Mouse (Mus musculus): ENCODE measurements around the gene Zbtb43.

Zbtb43 gene

DNA sequence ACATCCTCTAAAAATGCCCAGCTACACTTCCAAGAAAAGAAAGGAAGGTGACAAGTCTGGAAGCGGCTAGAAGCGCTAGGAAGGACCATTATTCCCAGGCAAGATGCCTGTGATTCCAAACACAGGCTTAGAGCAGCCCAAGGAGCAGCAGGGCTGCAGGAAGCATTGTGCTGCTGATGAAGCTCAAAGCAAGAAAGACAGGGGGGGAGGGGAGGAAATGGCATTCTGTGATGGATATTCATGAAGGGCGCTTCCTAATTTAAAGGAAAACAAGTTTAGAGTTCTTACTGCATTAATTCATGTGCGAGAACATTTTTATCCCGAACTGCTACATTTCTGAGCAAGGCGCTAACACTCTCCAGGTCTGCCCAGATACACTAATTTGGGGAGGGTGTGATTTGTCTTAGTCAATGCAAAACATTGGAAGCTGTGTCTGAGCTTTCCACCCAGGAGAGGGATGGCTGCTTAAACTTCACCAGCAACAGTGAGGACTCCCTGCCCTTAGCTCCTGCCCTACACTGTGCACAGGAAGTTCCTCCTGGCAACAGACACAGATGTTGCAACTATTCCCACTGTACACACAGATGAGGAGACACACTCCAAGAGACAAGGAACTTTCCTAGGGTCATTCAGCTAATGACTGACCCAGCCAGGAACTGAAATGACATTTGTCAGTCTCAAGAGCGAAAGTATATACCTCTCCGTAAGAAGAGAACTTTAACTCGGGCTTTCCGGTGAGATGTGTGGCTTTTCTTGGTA lies 41.5 kb downstream of the Zbtb43 start:
- DNase-seq = no peak

DNA sequence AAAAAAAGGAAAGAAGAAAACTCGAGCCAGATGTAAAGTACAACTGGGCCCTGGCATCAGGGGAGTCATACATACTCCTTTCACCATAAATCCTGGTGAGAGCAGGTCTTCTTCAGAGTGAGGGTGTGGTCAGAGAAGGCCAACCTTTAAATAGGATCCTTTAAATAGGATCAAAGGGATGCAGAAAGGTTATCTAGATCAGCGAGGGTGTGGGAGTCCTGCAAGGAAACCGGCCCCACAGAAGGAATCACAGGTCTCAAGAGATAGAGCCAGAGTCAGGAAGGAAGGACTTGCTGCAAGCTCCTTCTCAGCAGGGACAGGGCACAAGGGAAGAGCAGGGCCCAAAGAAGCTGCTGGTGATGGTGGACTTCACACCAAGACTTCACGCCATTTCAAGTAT lies 50.9 kb downstream of the Zbtb43 start:
- DNase-seq = no peak

GRCm38 (mm10) chr2:33414019-33414418 lies 54.3 kb downstream of the Zbtb43 start:
- no peak for DNase-seq

DNA sequence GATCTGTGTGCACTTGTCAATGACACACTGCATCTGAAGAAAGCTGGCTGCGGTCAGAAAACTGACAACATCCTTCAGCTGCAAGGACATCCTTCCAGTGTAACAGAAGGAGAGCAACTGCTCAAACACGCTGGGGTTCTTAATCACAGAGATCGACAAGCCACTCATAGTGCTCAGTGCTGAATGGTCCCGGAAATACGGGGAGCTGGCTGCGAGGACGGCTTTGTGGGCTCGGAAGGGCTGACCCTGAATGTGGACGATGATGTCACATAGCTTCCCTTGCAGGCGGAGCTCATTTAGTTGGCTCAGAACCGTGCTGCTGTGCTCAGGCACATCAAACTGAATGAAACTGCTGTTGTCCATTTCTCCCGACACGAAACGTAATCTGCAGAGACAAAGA lies 56.2 kb downstream of the Zbtb43 start:
- no peak for DNase-seq

GRCm38 (mm10) chr2:33403511-33404003 lies 64.8 kb downstream of the Zbtb43 start:
- no peak for DNase-seq

GRCm38 (mm10) chr2:33402638-33403037 lies 65.7 kb downstream of the Zbtb43 start:
- DNase-seq = no peak

DNA sequence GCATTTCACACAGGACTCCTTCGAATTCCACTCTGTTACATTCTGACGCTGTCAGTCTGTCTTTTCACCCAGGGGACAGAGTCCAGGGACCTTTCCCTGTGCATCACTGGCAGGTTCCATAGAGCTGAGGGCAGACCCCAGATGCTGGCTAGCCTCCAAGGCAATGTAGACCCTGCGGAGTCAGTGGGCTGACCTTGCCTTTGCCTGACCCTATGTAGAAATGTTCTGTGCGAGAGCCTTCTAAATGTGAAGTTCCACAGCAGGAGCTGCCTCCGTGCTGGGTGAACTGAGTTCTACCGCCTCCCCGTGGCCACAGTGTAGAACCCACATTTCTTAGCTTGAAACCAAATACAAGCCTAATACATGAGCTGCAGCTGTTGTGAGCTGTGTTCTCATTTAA lies 66.1 kb downstream of the Zbtb43 start:
- peak; percentile 71 to 79 for DNase-seq

- DNase-seq = peak; percentile 60 to 69
These were observed 67.1 kb downstream of the Zbtb43 start for GRCm38 (mm10) chr2:33401217-33401616.

DNA sequence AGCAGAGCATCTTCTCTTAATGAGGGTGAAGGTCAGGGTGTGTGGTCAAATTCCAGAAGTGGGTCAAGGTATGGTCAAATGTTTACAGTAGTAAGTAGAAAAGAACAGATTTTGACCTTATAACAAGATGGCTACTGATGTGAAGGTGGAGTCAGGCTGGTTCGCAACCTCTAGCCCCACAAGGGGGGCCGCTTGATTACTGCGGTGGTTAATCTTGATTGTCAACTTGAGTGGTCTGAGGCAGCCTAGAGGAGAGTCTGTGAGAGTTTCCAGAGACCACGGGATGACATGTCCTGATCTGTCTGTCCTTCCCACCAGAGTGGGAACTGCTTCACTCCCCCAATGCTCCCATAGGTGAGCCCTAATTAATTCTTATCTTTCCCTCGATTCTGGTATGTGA lies 67.8 kb downstream of the Zbtb43 start:
- no peak for DNase-seq

Data from cerebellum, adult 18-20 months (tissue).